ENCODE assay signal across 11 mouse cellular contexts in genomic region chr7:68073460-68073806, GRCm38 (mm10).
DNase-seq lines count a peak whose midpoint lies in the region; ATAC-seq lines count a peak whose summit lies in the region.
"Had no signal": no experiment of that assay in that cellular context is flagged by ENCODE, and none has a peak within 500 bp of the region (broad histone marks: within the 10 kb centered on the region; RNA-seq: fewer than 3 reads in every experiment).

No protein-coding gene starts in this region.

- peaks cover 74% of the 10 kb centered on the region for H3K4me1 ChIP-seq in heart, embryonic 16.5 days (ENCODE audit: control insufficient read depth, insufficient read depth, low read length)

- H3K9ac ChIP-seq in heart, embryonic 16.5 days (ENCODE audit: low read length) = peak overlapping the region; percentile 50; the same call in 1 of the 2 replicates
- H3K9ac ChIP-seq: neural tube, embryonic 12.5 days had no signal

- H3K4me2 ChIP-seq in heart, embryonic 16.5 days (ENCODE audit: low read depth, low read length) = peak overlapping the region; percentile 55
- H3K4me2 ChIP-seq: neural tube, embryonic 12.5 days had no signal

- H3K4me3 ChIP-seq in heart, embryonic 16.5 days (ENCODE audit: low read length) = peak overlapping the region; percentile 23
- H3K4me3 ChIP-seq: left cerebral cortex, adult 2 months; neural tube, embryonic 12.5 days had no signal

- peak overlapping the region; percentile 84 for H3K27ac ChIP-seq in heart, embryonic 16.5 days (ENCODE audit: low read length)
- H3K27ac ChIP-seq: left cerebral cortex, adult 2 months; neural tube, embryonic 12.5 days had no signal

- no peaks in the 10 kb centered on the region for H3K27me3 ChIP-seq in heart, embryonic 16.5 days (ENCODE audit: control insufficient read depth, insufficient read depth, low read length)
- H3K27me3 ChIP-seq: neural tube, embryonic 12.5 days had no signal

- intact Hi-C loops in left cerebral cortex, postnatal 25 days (cut with DNase I) = no loop called here

- no peaks in the 10 kb centered on the region for H3K36me3 ChIP-seq in heart, embryonic 16.5 days (ENCODE audit: control insufficient read depth, insufficient read depth)
- H3K36me3 ChIP-seq: neural tube, embryonic 12.5 days had no signal

- WGBS in heart, embryonic 16.5 days = 31% methylated on average over 8 of the region's 8 CpGs

- DNase-seq in heart, adult 9 months (ENCODE audit: low spot score in 2 of 2) = no peak
- peak; percentile 72 for DNase-seq in embryo, embryonic 10.5 days (ENCODE audit: low spot score)
- peak; percentile 78 for DNase-seq in kidney, adult 11 months
- peak; percentile 67 for DNase-seq in mesoderm, embryonic 11.5 days (ENCODE audit: low read depth, low spot score)
- DNase-seq in left cerebral cortex, postnatal 25 days (ENCODE audit: low spot score in 2 of 2) = no peak
- DNase-seq in liver = no peak
- no peak for DNase-seq in frontal cortex, postnatal 10 days (ENCODE audit: low spot score in 2 of 2)
- DNase-seq: thymus, postnatal 14 days had no signal

- no peaks in the 10 kb centered on the region for H3K9me3 ChIP-seq in heart, embryonic 16.5 days (replicated peaks; ENCODE audit: control insufficient read depth, low read length)
- H3K9me3 ChIP-seq: neural tube, embryonic 12.5 days had no signal

- ATAC-seq in heart, embryonic 16.5 days (replicated peaks; ENCODE audit: extremely low read depth, insufficient read depth, low FRiP score) = 0 out of 2 replicates have a peak, but pooled peaks have one; percentile 13

Comparison
In these comparisons a context has a peak if more than half of its experiments do, and no peak if none do; other contexts are left out.
1. DNase-seq: peak in embryo, embryonic 10.5 days (single experiment), kidney, adult 11 months (single experiment) and mesoderm, embryonic 11.5 days (single experiment); none in heart, adult 9 months (0 of 2), left cerebral cortex, postnatal 25 days (0 of 2), liver (single experiment) and frontal cortex, postnatal 10 days (0 of 2).